Mouse (Mus musculus) erythroid progenitor cell, adult 5-6 weeks (primary cell): Measurements from ENCODE around the gene Lelp1. TPM values are rescaled to one million over a fixed set of nuclear protein-coding genes. Genes with fewer than 3 reads are reported as not detected.

Experiments used
- ATAC-seq: replicated peaks from 2 replicates; pipeline ENCODE4 v1.8.0; 2016; ENCODE audit warnings: moderate number of reproducible peaks, mild to moderate bottlenecking, moderate TSS enrichment, inconsistent platforms; ENCODE audit not compliant: poor library complexity, low FRiP score, severe bottlenecking
- total RNA-seq, 2 experiments: library from RNA; stranded (forward) in 1 of 2; stranded (reverse) in 1 of 2; fragments of 150-400 nt in 1 of 2; fragments of 186-747, 209-891 nt in 1 of 2; gene quantifications; 2 replicates each; pipeline versions ENCODE4 v1.2.3 to v1.2.4; 2015 to 2017; ENCODE audit warnings: low replicate concordance in 2 of 2

Lelp1 gene
- total RNA-seq (2015; ENCODE audit: low replicate concordance) (not detected in 2 replicates), total RNA-seq (2017; ENCODE audit: low replicate concordance) (not detected in 2 replicates)

DNA sequence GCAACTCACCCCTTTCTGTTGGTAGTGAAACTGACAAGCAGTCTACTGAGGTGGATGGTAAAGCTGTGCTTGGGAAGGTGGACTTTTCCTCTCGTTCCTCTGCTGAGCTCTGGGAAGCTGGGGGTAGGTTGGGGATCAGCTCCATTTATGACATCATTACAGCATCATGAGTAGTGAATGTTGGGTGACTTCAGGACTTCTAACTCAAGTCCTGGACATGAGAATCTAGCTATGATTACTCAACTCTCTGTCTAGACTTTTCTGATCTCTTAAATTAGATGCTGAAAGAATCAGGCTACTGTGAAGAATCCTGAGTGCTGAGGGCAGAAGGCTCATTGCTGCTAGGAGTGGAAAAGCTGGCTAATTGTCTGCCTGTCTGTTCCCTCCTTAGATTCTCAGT is at the start of gene Lelp1:
Lelp1 (minus strand) TSS at position 101 of the 400 bp plus-strand sequence.
- no peak for ATAC-seq

- ATAC-seq: no peak
Observed at GRCm38 (mm10) chr3:92176880-92177279, 34.3 kb upstream of the Lelp1 start.

DNA sequence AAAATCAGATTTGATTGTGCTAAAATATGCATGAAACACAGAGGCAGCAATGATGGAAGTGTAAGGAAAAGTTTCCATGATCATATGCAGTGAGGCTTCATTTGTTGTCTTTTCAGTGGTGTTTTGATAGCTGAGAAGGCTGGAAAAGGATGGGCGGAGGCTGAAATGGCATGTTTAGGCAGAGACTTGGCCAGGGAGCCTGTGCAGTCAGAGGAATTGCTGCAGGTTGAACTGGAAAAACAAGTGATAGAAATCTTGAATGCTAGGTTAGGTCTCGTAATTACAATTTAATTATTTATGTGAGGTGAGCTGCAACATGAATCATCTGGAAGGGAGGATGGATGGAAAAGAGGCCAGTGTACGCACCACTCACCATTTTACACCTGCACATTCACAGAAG is 27.3 kb upstream of the Lelp1 start:
- ATAC-seq: no peak

GRCm38 (mm10) chr3:92153322-92153721 is 10.8 kb upstream of the Lelp1 start:
- ATAC-seq: no peak

GRCm38 (mm10) chr3:92150631-92151277 is 8.2 kb upstream of the Lelp1 start:
- ATAC-seq: no peak

GRCm38 (mm10) chr3:92147913-92148312 is 5.4 kb upstream of the Lelp1 start:
- ATAC-seq: no peak

DNA sequence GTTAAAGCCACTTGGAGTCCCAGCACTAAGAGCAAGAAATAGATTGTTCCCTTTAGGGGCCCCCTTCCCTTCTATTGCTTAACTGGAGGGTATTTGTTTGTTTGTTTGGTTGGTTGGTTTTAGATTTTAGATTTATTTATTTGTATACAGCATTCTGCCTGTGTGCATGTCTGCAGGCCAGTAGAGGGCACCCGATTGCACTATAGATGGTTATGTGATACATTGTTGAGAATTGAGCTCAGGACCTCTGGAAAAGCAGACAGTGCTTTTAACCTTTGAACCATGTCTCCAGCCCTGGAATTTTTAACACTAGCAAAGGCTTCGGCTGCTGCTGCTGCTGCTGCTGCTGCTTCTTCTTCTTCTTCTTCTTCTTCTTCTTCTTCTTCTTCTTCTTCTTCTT is 4.9 kb upstream of the Lelp1 start:
- no peak for ATAC-seq

GRCm38 (mm10) chr3:92123847-92124246 is 18.7 kb downstream of the Lelp1 start, which contains the start of gene Prr9:
Gene Prr9, minus strand, starts transcription at chr3:92123947.
- ATAC-seq: no peak

GRCm38 (mm10) chr3:92120902-92121301 is 21.6 kb downstream of the Lelp1 start:
- ATAC-seq: no peak

DNA sequence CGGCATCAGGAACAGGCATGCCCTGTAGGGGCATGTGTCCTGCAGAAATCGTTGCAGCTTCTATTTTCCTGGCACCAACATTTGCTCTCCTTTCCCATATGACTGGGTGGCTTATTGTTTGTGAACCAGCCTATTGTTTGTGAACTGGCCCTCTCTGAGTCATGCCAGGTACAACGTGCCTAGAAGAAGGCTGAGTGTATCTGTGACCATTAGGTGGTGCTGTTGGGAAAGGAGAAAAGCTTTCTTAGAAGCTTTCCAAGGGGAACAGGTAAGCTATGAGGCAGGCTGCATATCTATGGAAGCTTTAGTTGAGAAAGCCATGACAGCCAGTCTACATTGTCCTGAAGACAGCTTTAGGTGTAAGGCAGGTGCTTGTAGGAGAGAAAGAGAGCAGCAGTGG is 24.6 kb downstream of the Lelp1 start:
- ATAC-seq: no peak

DNA sequence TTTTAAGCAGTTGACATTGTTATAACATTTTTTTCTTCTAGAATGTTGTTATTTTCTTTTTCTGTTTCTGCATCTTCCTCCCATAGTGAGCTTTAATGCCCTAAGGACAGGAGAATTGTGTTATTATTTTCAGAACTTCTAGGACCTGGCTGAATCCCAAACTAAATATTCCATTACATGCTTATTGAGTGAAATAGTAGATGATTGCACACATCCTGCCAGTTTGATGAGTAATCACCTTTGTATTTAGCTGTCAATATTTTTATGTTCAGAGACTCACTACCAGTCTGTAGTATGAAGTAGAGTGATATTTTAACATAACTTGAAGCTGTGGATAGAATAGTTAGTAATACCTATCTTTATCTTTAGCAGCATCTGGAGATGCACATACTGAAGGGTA is 31.0 kb downstream of the Lelp1 start:
- no peak for ATAC-seq

GRCm38 (mm10) chr3:92110790-92111189 is 31.8 kb downstream of the Lelp1 start:
- ATAC-seq: no peak

GRCm38 (mm10) chr3:92106582-92106981 is 36.0 kb downstream of the Lelp1 start:
- no peak for ATAC-seq

Other genes starting within 250 kb of the Lelp1 start
- gene Pglyrp3, start 128.2 kb downstream of the Lelp1 start, total RNA-seq (2015; ENCODE audit: low replicate concordance): not detected in 2 replicates
- not detected in 2 replicates for gene Pglyrp3, start 128.2 kb downstream of the Lelp1 start, total RNA-seq (2017; ENCODE audit: low replicate concordance)
- gene Lor, start 59.6 kb downstream of the Lelp1 start, total RNA-seq (2015; ENCODE audit: low replicate concordance): not detected in 2 replicates
- not detected in 2 replicates for gene Lor, start 59.6 kb downstream of the Lelp1 start, total RNA-seq (2017; ENCODE audit: low replicate concordance)
- gene Prr9, start 18.8 kb downstream of the Lelp1 start, total RNA-seq (2015; ENCODE audit: low replicate concordance): not detected in 2 replicates
- 0.64 TPM in 1 of 2 replicates, not detected in the other for gene Prr9, start 18.8 kb downstream of the Lelp1 start, total RNA-seq (2017; ENCODE audit: low replicate concordance)
- gene Sprr2a1, start 73.1 kb upstream of the Lelp1 start, total RNA-seq (2015; ENCODE audit: low replicate concordance): not detected in 2 replicates
- gene Sprr2a1, start 73.1 kb upstream of the Lelp1 start, total RNA-seq (2017; ENCODE audit: low replicate concordance): not detected in 2 replicates
- not detected in 2 replicates for gene Sprr2a2, start 73.2 kb upstream of the Lelp1 start, total RNA-seq (2015; ENCODE audit: low replicate concordance)
- 0.77 TPM in 1 of 2 replicates, not detected in the other for gene Sprr2a2, start 73.2 kb upstream of the Lelp1 start, total RNA-seq (2017; ENCODE audit: low replicate concordance)
- not detected in 2 replicates for gene Sprr2a3, start 142.7 kb upstream of the Lelp1 start, total RNA-seq (2015; ENCODE audit: low replicate concordance)
- gene Sprr2a3, start 142.7 kb upstream of the Lelp1 start, total RNA-seq (2017; ENCODE audit: low replicate concordance): not detected in 2 replicates
- gene Sprr2b, start 173.9 kb upstream of the Lelp1 start, total RNA-seq (2015; ENCODE audit: low replicate concordance): not detected in 2 replicates
- not detected in 2 replicates for gene Sprr2b, start 173.9 kb upstream of the Lelp1 start, total RNA-seq (2017; ENCODE audit: low replicate concordance)
- gene Sprr2d, start 196.4 kb upstream of the Lelp1 start, total RNA-seq (2015; ENCODE audit: low replicate concordance): not detected in 2 replicates
- gene Sprr2d, start 196.4 kb upstream of the Lelp1 start, total RNA-seq (2017; ENCODE audit: low replicate concordance): not detected in 2 replicates
- not detected in 2 replicates for gene Sprr2e, start 209.4 kb upstream of the Lelp1 start, total RNA-seq (2015; ENCODE audit: low replicate concordance)
- not detected in 2 replicates for gene Sprr2e, start 209.4 kb upstream of the Lelp1 start, total RNA-seq (2017; ENCODE audit: low replicate concordance)
- not detected in 2 replicates for gene Sprr2f, start 222.4 kb upstream of the Lelp1 start, total RNA-seq (2015; ENCODE audit: low replicate concordance)
- not detected in 2 replicates for gene Sprr2f, start 222.4 kb upstream of the Lelp1 start, total RNA-seq (2017; ENCODE audit: low replicate concordance)
- not detected in 2 replicates for gene Sprr2h, start 242.9 kb upstream of the Lelp1 start, total RNA-seq (2015; ENCODE audit: low replicate concordance)
- gene Sprr2h, start 242.9 kb upstream of the Lelp1 start, total RNA-seq (2017; ENCODE audit: low replicate concordance): not detected in 2 replicates